Mouse (Mus musculus) left cerebral cortex, postnatal 14 days (tissue): Measurements from ENCODE around the gene Zfp874a. TPM values are rescaled to one million over a fixed set of nuclear protein-coding genes. Genes with fewer than 3 reads are reported as not detected.
A peak's percentile ranks its signal among the peaks of the same experiment; 100 is the strongest.
"Not testable (repeated sequence)": the region's sequence is repeated elsewhere in the genome, so short reads cannot be mapped to it uniquely, and the experiment has no call there.

ENCODE experiments used
- DNase-seq, 2 experiments: peaks; one replicate each; pipeline ENCODE4 v3.0.0; 2021 to 2022; ENCODE audit warnings: low spot score in 2 of 2, mixed read lengths in 1 of 2
- intact Hi-C: fragments of 180-260 bp; cut with DNase I; formaldehyde crosslinking; loops from one replicate; pipeline ENCODE4 v1.15.1; 2025
- total RNA-seq, 2 experiments: library from RNA; stranded (reverse); gene quantifications; 2 replicates each; pipeline ENCODE4 v1.2.3; 2021

Zfp874a gene
- total RNA-seq, 2 experiments from 2014 or later: 11.0 to 12.4 TPM

- DNase-seq: peak in 1 of 2 experiments; percentile 23
Observed at GRCm38 (mm10) chr13:67413634-67414033, 37.8 kb downstream of the Zfp874a start.

DNA sequence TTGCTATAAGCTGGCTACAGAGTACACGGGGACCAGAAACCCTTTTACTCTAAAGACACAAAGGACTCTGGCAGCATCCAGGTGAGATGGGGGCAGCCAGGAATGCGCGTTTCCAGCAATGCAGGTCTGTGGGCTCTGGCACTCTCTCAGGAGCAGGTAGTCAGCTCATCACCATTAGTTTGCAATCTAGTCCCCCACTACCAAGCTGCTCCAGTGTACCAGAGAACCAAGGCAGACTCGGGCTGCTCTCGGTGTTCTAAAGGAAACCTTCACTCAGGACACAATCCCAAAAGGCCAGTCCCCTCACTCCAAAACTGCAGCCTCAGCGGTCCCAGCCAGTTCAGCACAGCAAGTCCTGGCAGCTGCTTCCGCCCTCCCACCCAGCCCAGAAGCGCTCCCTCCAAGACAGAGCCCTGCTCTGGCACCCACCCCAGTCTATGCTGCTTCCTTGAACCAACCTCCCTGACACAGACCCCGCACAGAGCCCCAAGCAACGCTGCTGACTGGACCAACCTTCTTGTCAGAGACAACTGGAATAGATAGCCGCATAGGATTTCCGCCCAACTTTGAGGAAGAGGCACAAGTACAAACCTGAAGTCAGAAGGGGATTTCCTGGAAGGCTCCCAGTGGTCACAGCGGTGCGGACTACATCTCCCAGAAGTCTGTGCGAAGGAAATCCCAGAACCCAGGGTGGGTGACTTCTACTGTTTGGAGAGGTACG lies 52.1 kb downstream of the Zfp874a start, which contains the start of gene Zfp429:
Gene Zfp429 (minus strand): TSS at position 637 of the 721 bp plus-strand sequence.
- DNase-seq: peak; percentile 41 to 72
- intact Hi-C loops: not testable (repeated sequence)

More at GRCm38 (mm10) chr13:67413634-67414033, 37.8 kb downstream of the Zfp874a start:
- intact Hi-C loops: not testable (repeated sequence)

DNA sequence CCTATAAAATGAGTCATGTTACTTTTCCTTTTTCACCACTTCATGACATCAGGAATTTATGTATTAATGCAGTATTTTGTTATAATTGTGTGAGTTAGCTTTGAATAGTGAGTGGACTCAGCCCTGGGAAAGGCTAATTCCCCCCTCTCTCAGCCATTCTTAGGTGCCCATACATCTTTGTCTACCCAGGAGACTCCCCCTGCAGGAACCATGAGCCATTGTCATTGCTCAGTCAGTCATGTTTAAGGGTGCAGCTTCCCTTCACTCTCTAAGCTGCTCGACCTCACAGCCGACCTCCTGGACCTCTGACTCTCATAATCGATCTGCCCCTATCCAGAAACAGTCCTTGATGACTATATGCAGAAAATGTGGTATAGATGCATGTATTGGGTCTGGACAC lies 75.2 kb downstream of the Zfp874a start:
- not testable (repeated sequence) for DNase-seq

GRCm38 (mm10) chr13:67375050-67375911 lies 76.1 kb downstream of the Zfp874a start, which contains the start of the genes Gm28041 and Zfp456:
Gene Gm28041 (minus strand): TSS chr13:67375733.
Gene Zfp456 (minus strand): TSS chr13:67375810.
- intact Hi-C loops: loop anchor here (2.0 kb wide), 1 partner anchor 200 kb away; no protein-coding TSS in a partner anchor
- peak; percentile 22 to 63 for DNase-seq

More for the DNA sequence above, 75.2 kb downstream of the Zfp874a start:
- intact Hi-C loops: not testable (repeated sequence)

Other genes with a start within 250 kb of the Zfp874a start
- 10 to 100 TPM; 18.7 to 19.4 TPM for gene Zfp458, start 173.2 kb downstream of the Zfp874a start, total RNA-seq
- gene Zfp457, start 145.1 kb downstream of the Zfp874a start, total RNA-seq: 1 to 10 TPM; 4.4 to 4.5 TPM
- 1 to 10 TPM; 2.6 to 3.8 TPM for gene Zfp595, start 119.1 kb downstream of the Zfp874a start, total RNA-seq
- 1 to 10 TPM in 1 of 2 experiments, not detected in 1; 1.9 TPM for gene Gm28044, start 91.1 kb downstream of the Zfp874a start, total RNA-seq
- 1 to 10 TPM in 1 of 2 experiments, under 1 TPM in 1; 0.53 to 1.0 TPM for gene Zfp953, start 91.0 kb downstream of the Zfp874a start, total RNA-seq
- not detected for gene Gm28041, start 75.9 kb downstream of the Zfp874a start, total RNA-seq
- gene Zfp456, start 75.8 kb downstream of the Zfp874a start, total RNA-seq: 1 to 10 TPM in 1 of 2 experiments, under 1 TPM in 1; 0.24 to 1.1 TPM
- gene Zfp429, start 51.8 kb downstream of the Zfp874a start, total RNA-seq: 1 to 10 TPM in 1 of 2 experiments, under 1 TPM in 1; 0.86 to 2.2 TPM
- gene Zfp459, start 30.2 kb downstream of the Zfp874a start, total RNA-seq: 1 to 10 TPM; 7.0 to 8.6 TPM
- gene Zfp874b, start 32.6 kb upstream of the Zfp874a start, total RNA-seq: 10 to 100 TPM; 14.5 to 15.9 TPM
- 1 to 10 TPM; 6.3 to 8.7 TPM for gene Zfp58, start 48.9 kb upstream of the Zfp874a start, total RNA-seq
- gene Gm26965, start 74.5 kb upstream of the Zfp874a start, total RNA-seq: under 1 TPM in 1 of 2 experiments, not detected in 1; 0.40 TPM
- 10 to 100 TPM; 23.0 to 24.8 TPM for gene Zfp87, start 74.6 kb upstream of the Zfp874a start, total RNA-seq
- gene Zfp748, start 102.2 kb upstream of the Zfp874a start, total RNA-seq: 1 to 10 TPM; 9.3 to 9.8 TPM
- 1 to 10 TPM; 8.7 to 9.2 TPM for gene Zfp729b, start 158.1 kb upstream of the Zfp874a start, total RNA-seq
- 1 to 10 TPM; 1.1 TPM for gene Gm49345, start 186.1 kb upstream of the Zfp874a start, total RNA-seq
- 1 to 10 TPM; 7.2 to 9.8 TPM for gene Zfp729a, start 186.2 kb upstream of the Zfp874a start, total RNA-seq
- 10 to 100 TPM; 23.5 to 24.2 TPM for gene Zfp738, start 235.4 kb upstream of the Zfp874a start, total RNA-seq